22 mouse cellular contexts compared by ENCODE assay signal in the genomic region with DNA sequence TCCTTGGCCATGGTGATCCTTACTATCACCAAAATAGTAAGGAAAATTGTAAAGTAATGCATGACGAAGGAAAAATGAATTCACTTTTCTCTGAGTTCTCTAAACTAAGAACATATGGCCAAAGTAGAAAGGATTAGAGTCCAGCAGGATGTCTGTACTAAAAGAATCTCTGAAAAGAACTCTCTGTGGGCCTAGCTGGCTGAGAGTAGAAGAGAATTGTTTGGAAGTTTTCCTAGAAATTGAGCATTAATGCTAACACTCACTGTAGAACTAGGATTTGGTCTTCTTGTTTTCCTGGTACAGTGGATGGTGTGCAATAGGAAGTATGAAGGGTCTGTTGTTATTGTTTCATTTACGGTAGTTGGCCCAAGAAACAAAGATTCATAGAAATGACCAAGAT. TPM values are rescaled to one million over a fixed set of nuclear protein-coding genes. Genes with fewer than 3 reads are reported as not detected.
DNase-seq lines count a peak whose midpoint lies in the region; ATAC-seq lines count a peak whose summit lies in the region.
"Had no signal": no experiment of that assay in that cellular context is flagged by ENCODE, and none has a peak within 500 bp of the region (broad histone marks: within the 10 kb centered on the region; RNA-seq: fewer than 3 reads in every experiment).

No protein-coding gene starts in this region.

- H3K9ac ChIP-seq in embryonic facial prominence, embryonic 14.5 days (ENCODE audit: low read depth, low read length), result no peak overlapping the region
- no peak overlapping the region for H3K9ac ChIP-seq in embryonic facial prominence, embryonic 15.5 days
- H3K9ac ChIP-seq: embryonic facial prominence, embryonic 12.5 days; forebrain, embryonic 13.5 days; forebrain, embryonic 15.5 days; forebrain, postnatal 0 days had no signal

- H3K4me1 ChIP-seq in embryonic facial prominence, embryonic 14.5 days (ENCODE audit: control insufficient read depth, insufficient read depth, low read length), result no peaks in the 10 kb centered on the region
- H3K4me1 ChIP-seq in embryonic facial prominence, embryonic 10.5 days, result peaks cover 8% of the 10 kb centered on the region
- H3K4me1 ChIP-seq in embryonic facial prominence, embryonic 15.5 days, result 0 out of 2 replicates have a peak, but pooled peaks cover 6% of the 10 kb centered on the region

- H3K27me3 ChIP-seq in embryonic facial prominence, embryonic 14.5 days (replicated peaks; ENCODE audit: control insufficient read depth, insufficient read depth, low read length), result no peaks in the 10 kb centered on the region
- peaks cover 16% of the 10 kb centered on the region; the same call in 1 of the 2 replicates for H3K27me3 ChIP-seq in embryonic facial prominence, embryonic 10.5 days (replicated peaks; ENCODE audit: low read depth, poor library complexity, severe bottlenecking)
- H3K27me3 ChIP-seq in embryonic facial prominence, embryonic 15.5 days, result no peaks in the 10 kb centered on the region
- H3K27me3 ChIP-seq: forebrain, embryonic 13.5 days; forebrain, embryonic 15.5 days; Patski had no signal

- no peak overlapping the region for H3K4me3 ChIP-seq in embryonic facial prominence, embryonic 14.5 days (ENCODE audit: low read depth, low read length)
- H3K4me3 ChIP-seq in embryonic facial prominence, embryonic 10.5 days, result no peak overlapping the region
- no peak overlapping the region for H3K4me3 ChIP-seq in embryonic facial prominence, embryonic 15.5 days (replicated peaks)
- H3K4me3 ChIP-seq: embryonic facial prominence, embryonic 12.5 days; forebrain, embryonic 13.5 days; forebrain, embryonic 15.5 days had no signal

- H3K36me3 ChIP-seq in embryonic facial prominence, embryonic 14.5 days (ENCODE audit: control insufficient read depth, insufficient read depth, low read length), result no peaks in the 10 kb centered on the region
- H3K36me3 ChIP-seq in embryonic facial prominence, embryonic 10.5 days (replicated peaks), result no peaks in the 10 kb centered on the region
- no peaks in the 10 kb centered on the region for H3K36me3 ChIP-seq in embryonic facial prominence, embryonic 15.5 days
- H3K36me3 ChIP-seq: embryonic facial prominence, embryonic 12.5 days; forebrain, embryonic 15.5 days had no signal

- H3K27ac ChIP-seq in embryonic facial prominence, embryonic 14.5 days (replicated peaks; ENCODE audit: low read depth, low read length), result 0 out of 2 replicates have a peak overlapping the region, but pooled peaks have one; percentile 5
- H3K27ac ChIP-seq in embryonic facial prominence, embryonic 10.5 days (replicated peaks), result no peak overlapping the region
- H3K27ac ChIP-seq in embryonic facial prominence, embryonic 15.5 days (replicated peaks), result no peak overlapping the region
- H3K27ac ChIP-seq: embryonic facial prominence, embryonic 12.5 days; forebrain, embryonic 13.5 days; forebrain, embryonic 15.5 days had no signal

- H3K9me3 ChIP-seq in embryonic facial prominence, embryonic 14.5 days (ENCODE audit: control insufficient read depth, low read length), result no peaks in the 10 kb centered on the region
- no peaks in the 10 kb centered on the region for H3K9me3 ChIP-seq in embryonic facial prominence, embryonic 10.5 days
- no peaks in the 10 kb centered on the region for H3K9me3 ChIP-seq in embryonic facial prominence, embryonic 15.5 days (replicated peaks)
- H3K9me3 ChIP-seq: embryonic facial prominence, embryonic 12.5 days; forebrain, embryonic 13.5 days; forebrain, embryonic 15.5 days had no signal

- DNase-seq in embryonic facial prominence, embryonic 14.5 days (ENCODE audit: low spot score), result peak; percentile 81
- DNase-seq in embryonic facial prominence, embryonic 10.5 days (ENCODE audit: low spot score), result no peak
- peak; percentile 36 for DNase-seq in 416B (ENCODE audit: low read depth)
- no peak for DNase-seq in urinary bladder, postnatal 10 days (ENCODE audit: low spot score)
- DNase-seq: adrenal gland, adult 8-10 months; adrenal gland, postnatal 14 days; adrenal gland, postnatal 36 days; cerebellum, adult 11-12 months; cerebellum, adult 2 months; cerebellum, adult 9-10 months; cerebellum, postnatal 14 days; cerebellum, postnatal 36 days; embryo, embryonic 11 days; forebrain, postnatal 0 days had no signal

- ATAC-seq in embryonic facial prominence, embryonic 14.5 days (ENCODE audit: low read depth), result no peak
- 0 out of 2 replicates have a peak, but pooled peaks have one; percentile 58 for ATAC-seq in embryonic facial prominence, embryonic 15.5 days (ENCODE audit: insufficient number of reproducible peaks, low FRiP score, low TSS enrichment, low read depth)
- ATAC-seq: activated CD4-positive, CD25-positive, alpha-beta regulatory T cell, adult 4 months; forebrain, embryonic 13.5 days; forebrain, embryonic 15.5 days; forebrain, postnatal 0 days; Patski had no signal

- WGBS in embryonic facial prominence, embryonic 14.5 days, result 58% methylated on average over 2 of the region's 2 CpGs
- WGBS in embryonic facial prominence, embryonic 10.5 days, result 87% methylated on average over 2 of the region's 2 CpGs
- 48% methylated on average over 2 of the region's 2 CpGs for WGBS in embryonic facial prominence, embryonic 15.5 days

- H3K4me2 ChIP-seq in embryonic facial prominence, embryonic 14.5 days (ENCODE audit: low read depth, low read length), result no peak overlapping the region
- H3K4me2 ChIP-seq in embryonic facial prominence, embryonic 15.5 days (replicated peaks), result no peak overlapping the region
- H3K4me2 ChIP-seq: embryonic facial prominence, embryonic 12.5 days; forebrain, embryonic 13.5 days; forebrain, embryonic 15.5 days had no signal

RNA-seq across cellular contexts. Expression of gene Mfsd4b3, which starts 4.8 kb away (rescaled TPM):
- 0.45 and 1.4 TPM in 2 replicates for polyA plus RNA-seq in embryonic facial prominence, embryonic 14.5 days (2014; fragmentation: Nextera tagmentation; extraction: Ambion mirVana)
- polyA plus RNA-seq in embryonic facial prominence, embryonic 10.5 days (2016; fragmentation: Nextera tagmentation; extraction: Ambion mirVana), result not detected in 2 replicates
- polyA plus RNA-seq in embryonic facial prominence, embryonic 15.5 days (2015; fragmentation: Nextera tagmentation; extraction: Ambion mirVana), result 0.51 and 0.75 TPM in 2 replicates
- polyA plus RNA-seq: activated CD4-positive, CD25-positive, alpha-beta regulatory T cell, adult 4 months; forebrain, embryonic 13.5 days; forebrain, postnatal 0 days had no signal

RNA-seq across cellular contexts. Expression of gene Mfsd4b2, which starts 28.4 kb away (rescaled TPM):
- polyA plus RNA-seq in embryonic facial prominence, embryonic 14.5 days (2014; fragmentation: Nextera tagmentation; extraction: Ambion mirVana), result not detected in 2 replicates
- polyA plus RNA-seq in embryonic facial prominence, embryonic 10.5 days (2016; fragmentation: Nextera tagmentation; extraction: Ambion mirVana), result not detected in 2 replicates
- not detected in 2 replicates for polyA plus RNA-seq in embryonic facial prominence, embryonic 15.5 days (2015; fragmentation: Nextera tagmentation; extraction: Ambion mirVana)
- polyA plus RNA-seq: activated CD4-positive, CD25-positive, alpha-beta regulatory T cell, adult 4 months; C2C12; cerebellum, adult 2 months; forebrain, embryonic 11.5 days; forebrain, embryonic 13.5 days; forebrain, embryonic 15.5 days; forebrain, postnatal 0 days had no signal

RNA-seq across cellular contexts. Expression of gene Mfsd4b5, which starts 31.3 kb away (rescaled TPM):
- 0.12 and 0.13 TPM in 2 replicates for polyA plus RNA-seq in embryonic facial prominence, embryonic 14.5 days (2014; fragmentation: Nextera tagmentation; extraction: Ambion mirVana)
- polyA plus RNA-seq in embryonic facial prominence, embryonic 10.5 days (2016; fragmentation: Nextera tagmentation; extraction: Ambion mirVana), result not detected in 2 replicates
- polyA plus RNA-seq in embryonic facial prominence, embryonic 15.5 days (2015; fragmentation: Nextera tagmentation; extraction: Ambion mirVana), result 0.05 and 0.22 TPM in 2 replicates
- polyA plus RNA-seq: forebrain, embryonic 11.5 days; forebrain, embryonic 13.5 days; forebrain, embryonic 15.5 days; forebrain, postnatal 0 days had no signal

RNA-seq across cellular contexts. Expression of gene Mfsd4b4, which starts 56.1 kb away (rescaled TPM):
- 4.3 and 6.1 TPM in 2 replicates for polyA plus RNA-seq in embryonic facial prominence, embryonic 14.5 days (2014; fragmentation: Nextera tagmentation; extraction: Ambion mirVana)
- 4.1 and 5.6 TPM in 2 replicates for polyA plus RNA-seq in embryonic facial prominence, embryonic 10.5 days (2016; fragmentation: Nextera tagmentation; extraction: Ambion mirVana)
- polyA plus RNA-seq in embryonic facial prominence, embryonic 15.5 days (2015; fragmentation: Nextera tagmentation; extraction: Ambion mirVana), result 4.6 and 4.7 TPM in 2 replicates

Comparison
In these comparisons a context has a peak if more than half of its experiments do, and no peak if none do; other contexts are left out.
1. DNase-seq: peak in embryonic facial prominence, embryonic 14.5 days (single experiment) and 416B (single experiment); none in embryonic facial prominence, embryonic 10.5 days (single experiment) and urinary bladder, postnatal 10 days (single experiment).